Mouse (Mus musculus) ES-E14 (cell line): Measurements from ENCODE around the gene Unk.

Experiments used
- CHD2 ChIP-seq: IDR thresholded peaks from 2 replicates; pipeline ENCODE4 v1.6.1; 2014; ENCODE audit warnings: mild to moderate bottlenecking, low read depth, low read length, inconsistent platforms
- HCFC1 ChIP-seq: IDR thresholded peaks from 2 replicates; pipeline ENCODE4 v1.6.1; 2012; ENCODE audit warnings: low read length, inconsistent platforms, borderline replicate concordance; ENCODE audit not compliant: insufficient read depth
- MAFK ChIP-seq: IDR thresholded peaks from 2 replicates; pipeline ENCODE4 v1.6.1; 2014; ENCODE audit warnings: mild to moderate bottlenecking, low read depth, low read length, inconsistent platforms; ENCODE audit not compliant: insufficient read depth
- ZC3H11A ChIP-seq: IDR thresholded peaks from 2 replicates; pipeline ENCODE4 v1.6.1; 2012; ENCODE audit warnings: low read depth, mild to moderate bottlenecking, inconsistent platforms, low read length, borderline replicate concordance
- ZNF384 ChIP-seq: IDR thresholded peaks from 2 replicates; pipeline ENCODE4 v1.6.1; 2012; ENCODE audit warnings: low read depth, low read length, inconsistent platforms

- no peak for TF ChIP-seq MAFK
- no peak for TF ChIP-seq ZNF384
- no peak for TF ChIP-seq CHD2
- TF ChIP-seq HCFC1 = no peak
- TF ChIP-seq ZC3H11A = no peak
These were observed 47.5 kb downstream of the Unk start, which contains the start of gene Unc13d for GRCm38 (mm10) chr11:116077446-116078204.
